Mouse (Mus musculus) megakaryocyte, adult 5-6 weeks (primary cell): ENCODE data around the gene Dph5. TPM values are rescaled to one million over a fixed set of nuclear protein-coding genes. Genes with fewer than 3 reads are reported as not detected.

Source experiments
- ATAC-seq: 2 replicates; pipeline ENCODE4 v1.8.0; 2016; ENCODE audit warnings: mild to moderate bottlenecking, inconsistent platforms; ENCODE audit not compliant: poor library complexity, severe bottlenecking
- total RNA-seq, 2 experiments: library from RNA; stranded (forward) in 1 of 2; stranded (reverse) in 1 of 2; fragments of 153-499, 151-499 nt in 1 of 2; fragments of 221-1000, 200-1000 nt in 1 of 2; gene quantifications; 2 replicates each; pipeline versions ENCODE4 v1.2.3 to v1.2.4; 2015 to 2017

Gene Dph5
- total RNA-seq, 2 experiments from 2014 or later, result 10.2 to 27.3 TPM

GRCm38 (mm10) chr3:115949921-115950877 lies 62.6 kb downstream of the Dph5 start:
- ATAC-seq, result no peak

GRCm38 (mm10) chr3:115951221-115951620 lies 63.6 kb downstream of the Dph5 start:
- ATAC-seq, result no peak

- ATAC-seq, result no peak
These were observed 64.7 kb downstream of the Dph5 start for GRCm38 (mm10) chr3:115952356-115952755.

GRCm38 (mm10) chr3:115953088-115953487 lies 65.5 kb downstream of the Dph5 start:
- ATAC-seq, result no peak

GRCm38 (mm10) chr3:115957223-115957622 lies 69.6 kb downstream of the Dph5 start:
- ATAC-seq, result no peak

GRCm38 (mm10) chr3:115961311-115962027 lies 73.8 kb downstream of the Dph5 start:
- ATAC-seq, result no peak

GRCm38 (mm10) chr3:115962028-115962415 lies 74.4 kb downstream of the Dph5 start:
- no peak for ATAC-seq

- no peak for ATAC-seq
These were observed 76.0 kb downstream of the Dph5 start for GRCm38 (mm10) chr3:115963597-115963996.

GRCm38 (mm10) chr3:115964071-115964470 lies 76.4 kb downstream of the Dph5 start:
- no peak for ATAC-seq

GRCm38 (mm10) chr3:115968745-115969530 lies 81.3 kb downstream of the Dph5 start:
- ATAC-seq, result no peak

- ATAC-seq, result no peak
These were observed 83.6 kb downstream of the Dph5 start for GRCm38 (mm10) chr3:115971045-115971785.

GRCm38 (mm10) chr3:115971891-115972646 lies 84.4 kb downstream of the Dph5 start:
- peak; percentile 15; the same call in 1 of the 2 replicates for ATAC-seq

- ATAC-seq, result peak; percentile 51
These were observed 86.6 kb downstream of the Dph5 start for GRCm38 (mm10) chr3:115974228-115974627.

GRCm38 (mm10) chr3:115974995-115975394 lies 87.4 kb downstream of the Dph5 start:
- no peak for ATAC-seq

- ATAC-seq, result peak; percentile 43; the same call in 1 of the 2 replicates
These were observed 91.4 kb downstream of the Dph5 start for GRCm38 (mm10) chr3:115979000-115979399.

GRCm38 (mm10) chr3:115983217-115983616 lies 95.6 kb downstream of the Dph5 start:
- ATAC-seq, result no peak
